Mouse (Mus musculus) myocyte (in vitro differentiated cells): ENCODE measurements around the gene Rnase4.

Experiments
- E2F4 ChIP-seq: IDR thresholded peaks from one replicate; pipeline ENCODE4 v1.6.1; 2011; ENCODE audit warnings: mild to moderate bottlenecking, control low read depth, moderate library complexity; ENCODE audit not compliant: insufficient read depth
- MAX ChIP-seq: IDR thresholded peaks from one replicate; pipeline ENCODE4 v1.6.1; 2011; ENCODE audit warnings: low read depth, mild to moderate bottlenecking, control low read depth
- MYOD1 ChIP-seq, 3 experiments: IDR thresholded peaks; one replicate each; pipeline ENCODE4 v1.6.1; 2011; ENCODE audit warnings: control low read depth in 2 of 3, low read depth in 2 of 3, mild to moderate bottlenecking in 2 of 3, moderate library complexity in 1 of 3; ENCODE audit not compliant: insufficient read length in 2 of 3, control insufficient read depth in 1 of 3
- MYOG ChIP-seq, 3 experiments: IDR thresholded peaks; one replicate each; pipeline ENCODE4 v1.6.1; 2011; ENCODE audit warnings: control low read depth in 2 of 3, low read depth in 2 of 3, mild to moderate bottlenecking in 2 of 3; ENCODE audit not compliant: insufficient read length in 2 of 3, control insufficient read depth in 1 of 3, insufficient read depth in 1 of 3
- POLR2A ChIP-seq: IDR thresholded peaks from one replicate; pipeline ENCODE4 v1.6.1; 2011; ENCODE audit warnings: low read depth, mild to moderate bottlenecking, control low read depth, moderate library complexity; ENCODE audit not compliant: insufficient read length
- POLR2AphosphoS2 ChIP-seq: IDR thresholded peaks from one replicate; pipeline ENCODE4 v1.6.1; 2011; ENCODE audit warnings: low read depth, control low read depth; ENCODE audit not compliant: insufficient read length
- TCF12 ChIP-seq: IDR thresholded peaks from one replicate; pipeline ENCODE4 v1.6.1; 2011; ENCODE audit warnings: mild to moderate bottlenecking, control low read depth; ENCODE audit not compliant: poor library complexity, insufficient read depth, severe bottlenecking
- TCF3 ChIP-seq: IDR thresholded peaks from one replicate; pipeline ENCODE4 v1.6.1; 2011; ENCODE audit warnings: low read depth, control low read depth; ENCODE audit not compliant: insufficient read length
- USF1 ChIP-seq: IDR thresholded peaks from one replicate; pipeline ENCODE4 v1.6.1; 2011; ENCODE audit warnings: low read depth, mild to moderate bottlenecking, control low read depth, moderate library complexity

DNA sequence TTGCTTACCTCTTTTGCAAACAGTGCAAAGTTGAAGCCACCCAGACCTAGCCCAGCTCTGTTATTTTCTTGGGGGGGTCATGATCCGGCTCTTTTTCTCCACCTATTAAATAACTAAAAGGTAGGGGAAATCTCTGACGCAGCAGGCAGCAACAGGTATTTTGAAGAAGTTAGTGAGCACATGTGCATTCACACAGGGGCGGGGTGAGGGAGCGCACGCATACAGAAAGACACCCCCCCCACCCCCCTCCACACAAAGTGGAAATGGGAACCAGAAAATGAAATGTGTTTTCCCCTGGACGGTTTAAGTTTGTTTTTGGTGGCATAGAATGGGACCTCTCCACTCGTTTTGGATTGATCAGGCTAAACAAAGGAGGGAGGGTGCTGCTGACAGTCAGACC is 7.1 kb upstream of the Rnase4 start:
- TF ChIP-seq E2F4 = no peak
- TF ChIP-seq POLR2A = no peak
- no peak for TF ChIP-seq USF1
- TF ChIP-seq TCF12 = no peak
- TF ChIP-seq POLR2AphosphoS2 = no peak
- no peak for TF ChIP-seq MAX
- no peak for TF ChIP-seq MYOG (IDR thresholded peaks at IDR 0.05; ENCODE audit: control insufficient read depth in 1 of 3, insufficient read depth in 1 of 3, insufficient read length in 2 of 3, low read depth in 2 of 3)
- no peak for TF ChIP-seq MYOD1 (IDR thresholded peaks at IDR 0.05; ENCODE audit: control insufficient read depth in 1 of 3, insufficient read length in 2 of 3, low read depth in 2 of 3)
- TF ChIP-seq TCF3 = no peak
